Mouse (Mus musculus) layer of hippocampus, postnatal 10 days (tissue): ENCODE results near the gene Fig4. TPM values are rescaled to one million over a fixed set of nuclear protein-coding genes. Genes with fewer than 3 reads are reported as not detected.

ENCODE experiments used
- DNase-seq, 2 experiments: peaks; one replicate each; pipeline ENCODE4 v3.0.0; 2021; ENCODE audit warnings: low spot score in 2 of 2
- total RNA-seq, 2 experiments: library from RNA; stranded (reverse); gene quantifications; 2 replicates each; pipeline ENCODE4 v1.2.3; 2021

The Fig4 gene
- total RNA-seq, 2 experiments from 2014 or later, result 36.4 to 36.5 TPM

GRCm38 (mm10) chr10:41221204-41221603 is 81.9 kb downstream of the Fig4 start:
- DNase-seq, result no peak

- DNase-seq, result no peak
Observed at GRCm38 (mm10) chr10:41218897-41219296, 84.2 kb downstream of the Fig4 start.

GRCm38 (mm10) chr10:41214083-41214482 is 89.0 kb downstream of the Fig4 start:
- no peak for DNase-seq

GRCm38 (mm10) chr10:41209538-41209937 is 93.5 kb downstream of the Fig4 start:
- DNase-seq, result no peak

- DNase-seq, result no peak
Observed at GRCm38 (mm10) chr10:41208860-41209377, 94.1 kb downstream of the Fig4 start.

- DNase-seq, result no peak
Observed at GRCm38 (mm10) chr10:41205647-41206046, 97.4 kb downstream of the Fig4 start.

GRCm38 (mm10) chr10:41204637-41205315 is 98.3 kb downstream of the Fig4 start:
- DNase-seq, result no peak

- no peak for DNase-seq
Observed at GRCm38 (mm10) chr10:41204191-41204590, 98.9 kb downstream of the Fig4 start.

GRCm38 (mm10) chr10:41198719-41199118 is 104.3 kb downstream of the Fig4 start:
- no peak for DNase-seq

- no peak for DNase-seq
Observed at GRCm38 (mm10) chr10:41197788-41198187, 105.3 kb downstream of the Fig4 start.

- DNase-seq, result no peak
Observed at GRCm38 (mm10) chr10:41196295-41196694, 106.8 kb downstream of the Fig4 start.

GRCm38 (mm10) chr10:41189392-41189791 is 113.7 kb downstream of the Fig4 start:
- no peak for DNase-seq

GRCm38 (mm10) chr10:41183975-41184374 is 119.1 kb downstream of the Fig4 start:
- no peak for DNase-seq

- no peak for DNase-seq
Observed at GRCm38 (mm10) chr10:41182644-41183043, 120.4 kb downstream of the Fig4 start.

GRCm38 (mm10) chr10:41166141-41166540 is 136.9 kb downstream of the Fig4 start:
- DNase-seq, result no peak

GRCm38 (mm10) chr10:41163108-41163507 is 140.0 kb downstream of the Fig4 start:
- no peak for DNase-seq

- no peak for DNase-seq
Observed at GRCm38 (mm10) chr10:41157296-41157695, 145.8 kb downstream of the Fig4 start.

- no peak for DNase-seq
Observed at GRCm38 (mm10) chr10:41156693-41157092, 146.4 kb downstream of the Fig4 start.

- DNase-seq, result no peak
Observed at GRCm38 (mm10) chr10:41153229-41153750, 149.8 kb downstream of the Fig4 start.

GRCm38 (mm10) chr10:41151901-41152300 is 151.2 kb downstream of the Fig4 start:
- no peak for DNase-seq

GRCm38 (mm10) chr10:41151441-41151840 is 151.6 kb downstream of the Fig4 start:
- DNase-seq, result peak in 1 of 2 experiments; percentile 10

- peak in 1 of 2 experiments; percentile 17 for DNase-seq
Observed at GRCm38 (mm10) chr10:41151021-41151420, 152.0 kb downstream of the Fig4 start.

GRCm38 (mm10) chr10:41150496-41150895 is 152.6 kb downstream of the Fig4 start:
- DNase-seq, result no peak
